Mouse (Mus musculus): ENCODE data around the gene Igfl3. TPM values are rescaled to one million over a fixed set of nuclear protein-coding genes. Genes with fewer than 3 reads are reported as not detected.

Igfl3 gene
- polyA plus RNA-seq (2015; fragmentation: Nextera tagmentation; extraction: Ambion mirVana), result not detected in 2 replicates

DNA sequence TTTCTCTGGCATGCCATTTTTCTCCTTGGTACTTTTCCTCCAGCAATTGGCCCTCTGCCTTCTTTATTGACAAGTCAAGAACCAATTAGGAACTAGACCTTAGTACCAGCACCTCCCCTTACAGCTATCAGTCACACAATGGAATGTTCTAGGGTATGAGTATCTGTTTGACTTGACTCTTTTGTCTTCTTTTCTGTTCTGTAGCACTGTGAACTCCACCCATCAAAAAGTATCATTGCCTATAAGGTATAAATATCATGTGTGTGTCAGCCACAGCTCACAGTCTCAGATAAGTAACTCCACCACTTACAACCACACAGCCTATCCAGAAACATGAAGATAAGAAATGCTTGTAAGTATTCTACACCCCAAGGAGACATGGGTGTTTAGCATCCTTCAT lies at the start of gene Igfl3:
Igfl3 (plus strand) TSS at position 301 of the 400 bp plus-strand sequence.

Other genes with a start within 250 kb of the Igfl3 start
- gene Ceacam11, start 204.4 kb upstream of the Igfl3 start, polyA plus RNA-seq (2015; fragmentation: Nextera tagmentation; extraction: Ambion mirVana), result not detected in 2 replicates
- not detected in 2 replicates for gene Ceacam13, start 166.6 kb upstream of the Igfl3 start, polyA plus RNA-seq (2015; fragmentation: Nextera tagmentation; extraction: Ambion mirVana)
- gene Ceacam12, start 110.6 kb upstream of the Igfl3 start, polyA plus RNA-seq (2015; fragmentation: Nextera tagmentation; extraction: Ambion mirVana), result not detected in 2 replicates
- not detected in 2 replicates for gene Mill1, start 68.9 kb downstream of the Igfl3 start, polyA plus RNA-seq (2015; fragmentation: Nextera tagmentation; extraction: Ambion mirVana)
- gene Psg18, start 178.5 kb downstream of the Igfl3 start, polyA plus RNA-seq (2015; fragmentation: Nextera tagmentation; extraction: Ambion mirVana), result not detected in 2 replicates